Mouse (Mus musculus): ENCODE results near the gene Gpsm3. TPM values are rescaled to one million over a fixed set of nuclear protein-coding genes. Genes with fewer than 3 reads are reported as not detected.

Gpsm3 gene
- 100 to 1,000 TPM; 242 to 367 TPM for polyA plus RNA-seq (2017; shearing (Covaris generic))

DNA sequence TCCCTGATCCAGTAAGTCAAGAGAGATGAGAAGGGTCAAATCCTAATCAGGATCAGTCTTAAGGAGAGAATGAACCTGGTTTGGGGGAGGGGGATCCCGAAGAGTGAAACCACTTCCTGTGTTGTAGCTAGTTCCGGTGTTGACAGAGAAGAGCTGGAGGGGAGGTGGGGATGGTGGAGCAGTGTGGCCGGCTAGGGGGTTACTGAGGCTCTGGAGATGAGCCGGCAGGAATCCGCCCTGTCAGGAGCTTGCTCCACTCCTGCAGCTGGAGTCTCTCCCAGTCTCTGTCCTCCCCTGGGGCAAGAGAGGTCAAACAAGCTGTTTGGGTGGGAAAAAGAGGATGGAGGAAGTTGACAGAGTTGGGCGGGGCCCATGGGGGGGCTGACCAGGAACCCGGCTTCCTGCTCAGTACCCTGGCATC is at the start of gene Gpsm3:
TSS of gene Gpsm3 (plus strand) at position 126 of the 421 bp plus-strand sequence.

GRCm38 (mm10) chr17:34564003-34564421 is 25.6 kb upstream of the Gpsm3 start, which contains the start of gene Notch4:
Notch4 (plus strand) TSS chr17:34564268.

GRCm38 (mm10) chr17:34591029-34591993 is 1.7 kb downstream of the Gpsm3 start, which contains the start of gene Pbx2:
Pbx2 (plus strand) TSS chr17:34591266.

DNA sequence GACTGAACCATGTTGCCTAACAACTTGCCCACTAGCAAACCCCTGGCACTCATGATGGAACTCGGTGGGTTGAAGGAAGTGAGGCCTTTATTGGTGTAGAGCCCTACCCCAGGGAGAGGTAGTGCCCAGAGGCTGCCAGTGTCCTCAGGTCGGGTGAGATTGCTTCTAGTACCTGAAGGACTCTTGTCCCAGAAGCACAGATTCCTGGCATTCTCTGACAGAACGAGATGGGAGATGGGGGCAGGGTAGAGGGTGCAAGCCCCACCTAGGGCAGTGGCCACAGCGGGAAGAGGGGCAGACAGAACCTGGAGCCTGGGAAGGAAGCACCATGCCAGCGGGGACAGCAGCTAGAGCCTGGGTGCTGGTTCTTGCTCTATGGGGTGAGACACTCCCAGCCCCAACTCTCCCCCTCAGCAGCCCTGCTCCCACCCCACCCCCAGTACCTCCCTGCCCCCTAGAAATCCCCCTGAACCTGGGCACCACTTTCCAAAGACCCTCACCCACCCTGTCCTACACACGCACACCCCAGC is 8.0 kb downstream of the Gpsm3 start, which contains the start of gene Ager:
TSS of gene Ager (plus strand) at position 297 of the 530 bp plus-strand sequence.

DNA sequence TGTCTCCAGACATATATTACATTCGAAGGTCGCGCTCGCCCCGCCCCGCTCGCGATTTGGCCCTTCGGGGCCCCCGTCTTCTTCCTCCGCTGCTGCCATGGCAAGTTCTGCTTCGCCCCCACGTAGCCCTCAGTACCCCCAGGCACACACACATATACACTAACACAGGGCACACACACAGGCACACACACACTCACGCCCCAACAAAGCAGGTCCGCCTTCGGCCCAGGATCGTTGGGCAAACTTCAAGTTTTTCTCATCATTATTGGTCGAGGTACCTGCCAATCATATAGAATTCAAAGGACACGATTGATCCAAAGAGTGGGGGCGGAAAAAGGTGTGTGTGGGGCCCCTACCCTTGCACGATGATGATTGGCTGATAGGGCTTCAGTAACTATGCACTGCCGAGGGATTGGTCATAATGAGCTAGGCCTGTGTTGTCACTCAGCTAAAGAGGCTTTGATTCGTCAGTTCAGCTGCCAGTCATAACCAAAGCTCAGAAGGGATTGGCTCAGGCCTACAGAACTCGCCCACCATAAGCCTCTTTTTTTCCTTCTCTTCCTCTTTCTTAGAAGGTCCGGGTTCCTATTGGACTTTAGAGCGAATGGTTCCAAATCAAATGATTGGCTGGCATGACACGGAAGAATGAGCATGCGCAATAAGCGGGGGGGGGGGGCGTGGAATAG is 13.9 kb downstream of the Gpsm3 start, which contains the start of gene Rnf5:
TSS of gene Rnf5 (minus strand) at position 316 of the 686 bp plus-strand sequence.

DNA sequence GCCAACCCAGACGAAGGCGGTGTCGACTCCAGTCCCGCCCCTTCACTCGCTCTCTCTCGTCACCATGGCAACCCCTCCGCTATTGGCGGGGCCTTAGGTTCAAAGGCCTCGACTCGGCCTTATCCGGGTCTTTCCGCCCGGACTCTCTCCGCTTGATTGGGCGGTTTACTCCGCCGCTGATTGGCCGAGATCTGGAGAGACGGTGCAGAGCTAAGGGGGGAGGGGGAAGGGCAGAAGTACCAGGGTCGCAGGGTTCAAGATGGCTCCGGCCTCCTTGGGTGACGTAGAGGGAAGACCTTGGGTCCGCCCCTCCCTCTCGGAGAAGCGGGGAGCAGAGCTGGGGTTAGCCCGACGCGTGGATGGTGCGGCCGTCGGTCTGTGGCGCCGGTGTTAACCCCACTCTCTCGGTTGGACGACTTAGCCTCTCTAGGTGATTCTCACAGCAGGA is 14.5 kb downstream of the Gpsm3 start, which contains the start of gene Agpat1:
TSS of gene Agpat1 (plus strand) at position 202 of the 448 bp plus-strand sequence.

GRCm38 (mm10) chr17:34615871-34616270 is 26.3 kb downstream of the Gpsm3 start, which contains the start of gene Egfl8:
Egfl8 (minus strand) TSS chr17:34615971.

DNA sequence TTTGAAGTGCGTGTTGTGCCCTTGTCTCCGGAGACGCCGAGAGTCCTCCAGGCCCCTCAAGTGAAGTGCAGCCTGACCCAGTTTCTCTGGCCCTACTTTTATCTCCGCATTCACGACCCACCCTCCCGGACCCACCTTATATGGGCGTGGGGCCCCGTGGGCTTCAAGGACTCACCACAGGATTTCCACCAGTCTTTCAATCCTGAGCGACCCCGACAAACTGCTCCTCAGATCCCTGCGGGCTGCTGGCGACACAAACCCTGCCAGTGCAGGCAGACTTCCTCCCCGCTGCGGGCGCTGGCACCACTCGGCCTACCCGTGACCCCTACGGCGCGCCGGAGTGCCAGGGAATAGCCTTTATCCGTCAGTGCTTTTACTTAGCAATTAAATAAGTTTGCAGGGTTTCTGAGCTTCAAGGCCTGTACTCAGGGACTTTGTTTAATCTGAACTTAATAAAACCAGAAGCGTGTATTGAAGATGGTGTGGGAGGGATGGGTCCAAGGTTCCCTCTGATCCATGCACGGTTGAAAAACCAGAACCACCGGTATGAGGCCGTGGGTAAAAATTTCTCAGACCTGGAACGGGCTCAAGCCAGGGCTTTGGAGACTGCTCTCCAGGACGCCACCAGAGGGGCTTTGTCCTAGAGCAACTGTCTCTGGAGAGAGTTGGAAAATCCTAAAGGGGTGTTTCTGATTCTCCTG is 38.5 kb downstream of the Gpsm3 start, which contains the start of gene Ppt2:
TSS of gene Ppt2 (minus strand) at position 568 of the 701 bp plus-strand sequence.

GRCm38 (mm10) chr17:34629221-34629751 is 39.7 kb downstream of the Gpsm3 start, which contains the start of gene Prrt1:
Prrt1 (plus strand) TSS chr17:34629533.

Other genes with a start within 250 kb of the Gpsm3 start
- under 1 TPM; 0.43 to 0.46 TPM for gene Btnl2, start 235.0 kb upstream of the Gpsm3 start, polyA plus RNA-seq (2017; shearing (Covaris generic))
- gene Btnl1, start 212.7 kb upstream of the Gpsm3 start, polyA plus RNA-seq (2017; shearing (Covaris generic)): not detected
- gene BC051142, start 191.0 kb upstream of the Gpsm3 start, polyA plus RNA-seq (2017; shearing (Covaris generic)): 1 to 10 TPM in 1 of 2 experiments, under 1 TPM in 1; 0.71 to 1.6 TPM
- under 1 TPM in 1 of 2 experiments, not detected in 1; 0.99 TPM for gene Btnl4, start 112.5 kb upstream of the Gpsm3 start, polyA plus RNA-seq (2017; shearing (Covaris generic))
- under 1 TPM in 1 of 2 experiments, not detected in 1; 0.22 TPM for gene Btnl6, start 72.5 kb upstream of the Gpsm3 start, polyA plus RNA-seq (2017; shearing (Covaris generic))
- 1 to 10 TPM in 1 of 2 experiments, under 1 TPM in 1; 0.71 to 1.5 TPM for gene Notch4, start 25.5 kb upstream of the Gpsm3 start, polyA plus RNA-seq (2017; shearing (Covaris generic))
- gene Pbx2, start 1.5 kb downstream of the Gpsm3 start, polyA plus RNA-seq (2017; shearing (Covaris generic)): 10 to 100 TPM; 15.0 to 18.2 TPM
- 1 to 10 TPM; 1.3 to 3.4 TPM for gene Ager, start 8.1 kb downstream of the Gpsm3 start, polyA plus RNA-seq (2017; shearing (Covaris generic))
- gene Rnf5, start 13.9 kb downstream of the Gpsm3 start, polyA plus RNA-seq (2017; shearing (Covaris generic)): 100 to 1,000 TPM in 1 of 2 experiments, 10 to 100 TPM in 1; 91.5 to 117 TPM
- gene Agpat1, start 14.5 kb downstream of the Gpsm3 start, polyA plus RNA-seq (2017; shearing (Covaris generic)): 10 to 100 TPM; 21.3 to 25.3 TPM
- gene Egfl8, start 26.2 kb downstream of the Gpsm3 start, polyA plus RNA-seq (2017; shearing (Covaris generic)): 1 to 10 TPM in 1 of 2 experiments, under 1 TPM in 1; 0.44 to 3.0 TPM
- 10 to 100 TPM; 19.9 to 26.0 TPM for gene Ppt2, start 38.7 kb downstream of the Gpsm3 start, polyA plus RNA-seq (2017; shearing (Covaris generic))
- gene Prrt1, start 39.7 kb downstream of the Gpsm3 start, polyA plus RNA-seq (2017; shearing (Covaris generic)): 1 to 10 TPM; 6.5 to 8.5 TPM
- 1 to 10 TPM; 3.7 to 7.1 TPM for gene Fkbpl, start 55.0 kb downstream of the Gpsm3 start, polyA plus RNA-seq (2017; shearing (Covaris generic))
- gene Atf6b, start 57.3 kb downstream of the Gpsm3 start, polyA plus RNA-seq (2017; shearing (Covaris generic)): 10 to 100 TPM; 69.7 to 80.4 TPM
- under 1 TPM in 1 of 2 experiments, not detected in 1; 0.09 TPM for gene Tnxb, start 80.7 kb downstream of the Gpsm3 start, polyA plus RNA-seq (2017; shearing (Covaris generic))
- 1 to 10 TPM in 1 of 2 experiments, under 1 TPM in 1; 0.16 to 4.8 TPM for gene C4b, start 154.1 kb downstream of the Gpsm3 start, polyA plus RNA-seq (2017; shearing (Covaris generic))
- not detected for gene Cyp21a1, start 214.8 kb downstream of the Gpsm3 start, polyA plus RNA-seq (2017; shearing (Covaris generic))
- 10 to 100 TPM; 29.4 to 36.0 TPM for gene Stk19, start 247.1 kb downstream of the Gpsm3 start, polyA plus RNA-seq (2017; shearing (Covaris generic))
- gene Dxo, start 247.2 kb downstream of the Gpsm3 start, polyA plus RNA-seq (2017; shearing (Covaris generic)): 10 to 100 TPM; 63.2 to 66.7 TPM